Mouse (Mus musculus): ENCODE measurements around the gene Pbrm1.

DNA sequence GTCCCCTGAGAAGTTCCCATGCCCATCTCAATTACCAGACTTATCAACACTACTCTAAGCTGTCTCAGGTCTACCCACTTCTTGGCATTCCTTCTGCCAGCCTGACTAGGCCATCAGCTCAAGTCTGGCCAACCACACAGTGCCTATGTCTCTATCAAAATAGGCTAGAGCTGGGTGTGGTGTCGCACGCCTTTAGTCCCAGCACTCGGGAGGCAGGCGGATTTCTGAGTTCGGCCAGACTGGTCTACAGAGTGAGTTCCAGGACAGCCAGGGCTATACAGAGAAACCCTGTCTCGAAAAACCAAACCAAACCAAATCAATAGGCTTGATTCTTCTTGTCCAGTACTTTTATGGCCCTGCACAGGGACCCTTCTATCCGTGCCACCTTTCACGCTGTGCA lies 107.9 kb downstream of the Pbrm1 start:
- no peak for TF ChIP-seq CTCF (IDR thresholded peaks at IDR 0.05; ENCODE audit: low read depth)
- TF ChIP-seq EP300 (IDR thresholded peaks at IDR 0.05; ENCODE audit: low read depth): no peak
